Mouse (Mus musculus) adrenal gland, postnatal 25 days (tissue): ENCODE data around the gene Plekhj1. TPM values are rescaled to one million over a fixed set of nuclear protein-coding genes. Genes with fewer than 3 reads are reported as not detected.
A peak's percentile ranks its signal among the peaks of the same experiment; 100 is the strongest.

Source experiments
- DNase-seq: peaks from one replicate; pipeline ENCODE4 v3.0.0; 2021; ENCODE audit warnings: mixed read lengths
- total RNA-seq: library from RNA; stranded (reverse); gene quantifications from 2 replicates; pipeline ENCODE4 v1.2.3, GENCODE M21; 2021

The Plekhj1 gene
- total RNA-seq, 1 experiment from 2014 or later: 114 TPM

DNA sequence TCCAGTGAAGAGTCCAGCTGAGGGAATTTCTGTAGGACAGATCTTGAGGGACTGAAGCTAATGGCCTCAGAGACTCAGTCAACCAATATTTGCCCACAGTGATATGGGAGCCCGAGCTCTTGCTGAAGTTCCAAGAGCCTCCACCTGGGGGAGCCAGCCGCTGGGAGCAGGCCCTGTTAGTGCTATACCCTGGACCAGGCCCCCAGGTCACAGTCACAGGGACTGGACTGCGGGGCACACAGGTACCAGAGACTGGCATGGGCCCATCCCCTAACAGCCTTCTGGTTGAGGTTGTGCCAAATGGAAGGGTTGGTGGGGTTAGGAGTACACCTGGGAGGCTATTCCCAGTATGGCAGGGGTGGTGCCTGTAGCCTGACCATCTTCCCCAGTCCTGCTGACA, 7.5 kb upstream of the Plekhj1 start:
- DNase-seq: peak; percentile 85

DNA sequence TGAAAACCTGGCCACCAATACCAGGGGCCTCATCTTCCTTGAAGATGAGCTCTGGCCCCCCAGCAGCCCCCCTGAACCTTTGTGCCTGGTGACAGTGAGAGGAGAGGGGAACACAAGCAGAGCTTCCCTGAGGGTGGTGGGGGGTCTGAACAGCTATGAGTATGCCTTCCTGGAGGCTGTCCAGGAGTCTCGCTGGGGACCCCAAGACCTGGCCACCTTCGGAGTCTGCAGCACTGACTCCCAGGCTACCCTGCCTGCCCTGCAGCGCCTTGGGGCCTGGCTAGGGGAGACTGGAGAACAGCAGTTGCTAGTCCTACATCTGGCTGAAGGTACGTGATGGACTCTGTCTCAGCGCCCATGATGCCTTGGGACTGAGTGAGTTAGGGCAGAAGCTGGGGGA, 6.9 kb upstream of the Plekhj1 start:
- DNase-seq: no peak

DNA sequence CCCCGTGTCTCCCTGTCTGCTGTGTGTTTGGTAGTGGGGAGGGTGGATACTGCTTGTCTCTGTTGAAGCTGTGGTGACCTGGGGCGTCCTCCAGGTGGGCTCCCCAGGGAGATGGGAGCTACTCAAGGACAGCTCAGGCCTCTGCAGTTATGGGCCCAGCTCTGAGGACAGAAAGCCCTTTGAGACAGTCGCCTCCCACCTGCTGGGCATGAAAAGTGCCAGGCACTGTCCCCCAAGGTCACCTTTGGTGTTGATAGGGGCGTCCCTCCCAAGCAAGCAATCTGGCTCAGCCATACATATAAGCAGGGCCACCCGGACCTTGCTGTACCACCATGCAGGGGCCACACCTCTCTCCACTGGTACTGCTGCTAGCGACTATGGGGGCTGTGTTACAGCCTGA, 6.5 kb upstream of the Plekhj1 start, which contains the start of gene Amh:
TSS of gene Amh (plus strand) at position 328 of the 400 bp plus-strand sequence.
- no peak for DNase-seq

DNA sequence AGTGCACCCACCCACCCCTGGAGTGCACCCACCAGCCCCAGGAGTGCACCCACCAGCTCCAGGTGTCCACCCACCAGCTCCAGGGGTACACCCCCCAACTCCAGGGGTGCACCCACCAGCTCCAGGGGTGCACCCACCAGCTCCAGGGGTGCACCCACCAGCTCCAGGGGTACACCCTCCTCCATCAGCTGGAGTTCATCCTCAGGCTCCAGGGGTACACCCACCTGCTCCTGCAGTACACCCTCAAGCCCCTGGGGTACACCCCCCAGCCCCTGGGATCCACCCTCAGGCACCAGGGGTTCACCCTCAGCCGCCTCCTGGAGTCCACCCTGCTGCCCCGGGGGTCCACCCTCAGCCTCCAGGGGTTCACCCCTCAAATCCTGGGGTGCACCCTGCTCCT, 5.9 kb upstream of the Plekhj1 start:
- DNase-seq: no peak

DNA sequence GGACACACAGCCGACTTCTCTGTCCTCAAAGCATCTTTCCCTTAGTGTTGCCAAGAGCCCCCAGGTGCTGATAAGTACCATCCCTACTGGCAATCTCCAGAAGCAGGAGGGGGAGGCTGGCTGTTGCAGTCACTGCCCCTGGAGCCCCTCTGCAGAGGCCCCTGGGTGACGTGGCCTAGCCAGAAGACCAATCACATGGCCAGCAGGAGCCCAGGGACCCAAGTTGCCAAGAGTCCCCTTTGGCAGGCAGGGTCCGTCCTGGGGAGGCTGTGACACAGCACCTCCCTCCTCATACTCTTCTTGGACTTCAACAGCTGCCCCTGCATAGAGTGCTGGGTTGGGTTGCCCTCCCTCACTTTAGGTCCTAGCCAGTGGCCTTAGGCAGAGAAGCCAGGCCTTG, 4.6 kb upstream of the Plekhj1 start:
- DNase-seq: no peak

DNA sequence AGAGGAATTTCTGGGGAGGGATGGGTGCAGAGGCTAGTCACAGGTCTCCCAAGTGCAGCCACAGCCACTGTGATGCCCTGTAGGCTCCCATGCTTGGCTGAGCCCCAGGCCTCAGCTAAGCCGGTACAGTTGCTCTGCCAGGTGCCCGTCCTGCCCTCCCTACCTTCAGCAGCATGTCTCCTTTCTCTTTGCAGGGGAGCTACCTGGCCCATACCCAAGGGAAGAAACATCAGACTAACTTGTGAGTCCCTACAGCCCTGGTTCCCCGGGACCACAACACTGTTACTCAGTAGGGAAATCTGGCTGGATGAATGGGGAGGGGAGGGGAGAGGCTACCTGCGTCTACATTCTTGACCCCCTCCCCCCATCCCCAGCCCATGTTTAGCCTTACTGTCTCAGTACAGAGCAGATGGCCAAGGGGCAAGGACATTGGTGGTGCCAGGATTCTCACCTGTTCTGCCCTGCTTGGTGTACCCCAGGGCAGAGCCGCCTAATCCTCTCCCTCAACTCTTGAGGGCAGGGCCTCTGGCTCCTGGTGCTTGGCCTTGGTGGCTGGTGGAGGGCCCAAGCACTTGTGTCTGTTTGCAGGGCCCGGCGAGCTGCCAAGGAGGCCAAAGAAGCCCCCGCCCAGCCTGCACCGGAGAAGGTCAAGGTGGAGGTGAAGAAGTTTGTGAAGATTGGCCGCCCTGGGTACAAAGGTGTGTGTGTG, 3.9 kb upstream of the Plekhj1 start:
- DNase-seq: no peak

DNA sequence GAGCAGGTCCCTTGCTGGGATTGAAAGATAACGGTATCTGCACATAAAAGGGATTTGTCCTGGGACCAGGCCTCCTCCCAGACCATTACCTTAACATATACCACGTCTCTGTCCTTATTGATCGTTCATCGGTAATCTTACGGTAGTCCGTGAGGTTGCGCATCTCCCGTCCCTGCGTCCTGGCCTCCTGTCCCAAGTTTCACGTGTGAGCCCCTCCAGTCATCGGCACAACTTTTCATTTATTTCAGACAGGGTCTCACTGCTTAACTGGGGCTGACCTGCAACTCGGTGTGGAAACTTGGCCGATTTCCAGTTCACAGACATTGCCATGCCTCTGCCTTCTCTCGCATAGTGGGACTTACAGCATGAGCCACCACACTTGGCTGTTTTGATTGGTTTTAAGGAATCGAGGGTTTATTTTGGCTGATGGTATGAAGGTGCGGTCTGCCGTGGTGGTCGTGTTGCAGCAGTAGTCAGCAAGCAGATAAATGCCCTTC, 692 bp upstream of the Plekhj1 start:
- no peak for DNase-seq

DNA sequence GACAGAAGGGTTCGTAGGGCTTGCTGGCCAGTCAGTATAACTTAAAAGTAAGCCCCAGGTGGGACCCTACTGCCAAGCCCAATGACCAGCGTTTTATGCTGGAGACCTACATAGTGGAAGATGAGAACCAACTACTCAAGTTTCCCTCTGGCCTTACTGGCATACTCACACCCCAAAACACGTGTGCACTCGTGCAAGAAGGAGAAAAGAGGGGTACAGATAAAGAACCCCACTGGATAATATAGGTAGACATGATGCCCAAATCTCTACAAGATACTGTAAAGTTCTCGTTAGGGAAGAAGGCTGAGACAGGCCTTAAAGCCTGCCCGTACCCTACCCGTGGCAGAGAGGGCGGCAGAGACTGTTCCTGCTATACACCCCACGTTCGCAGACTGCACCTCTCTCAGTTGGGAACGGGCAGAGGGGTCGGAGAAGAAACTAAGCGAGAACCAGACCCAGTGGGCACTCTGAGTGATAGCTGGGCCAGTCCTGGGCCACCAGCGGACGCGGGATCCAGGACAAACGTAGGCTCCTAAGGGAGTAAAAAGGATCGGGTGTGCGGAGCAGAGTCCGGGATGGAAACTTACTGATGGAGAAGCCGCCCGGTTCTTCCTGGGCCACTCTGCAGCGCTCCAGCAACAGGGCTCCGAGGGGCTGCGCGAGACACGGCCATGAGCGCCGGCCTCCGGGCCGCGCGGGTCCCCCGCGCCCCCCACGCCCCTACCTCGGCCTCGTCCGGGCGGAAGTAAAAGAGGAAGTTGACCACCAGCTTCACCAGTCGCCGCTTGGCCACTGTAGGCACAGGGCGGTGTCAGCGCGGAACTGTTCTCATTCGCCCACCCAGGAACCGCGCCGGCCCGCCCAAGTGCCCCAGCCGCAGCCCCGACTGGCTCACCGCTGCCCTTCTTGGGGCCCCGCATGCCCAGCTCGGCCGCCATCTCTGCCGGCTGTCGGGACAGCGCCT, 958 bp downstream of the Plekhj1 start:
- no peak for DNase-seq

DNA sequence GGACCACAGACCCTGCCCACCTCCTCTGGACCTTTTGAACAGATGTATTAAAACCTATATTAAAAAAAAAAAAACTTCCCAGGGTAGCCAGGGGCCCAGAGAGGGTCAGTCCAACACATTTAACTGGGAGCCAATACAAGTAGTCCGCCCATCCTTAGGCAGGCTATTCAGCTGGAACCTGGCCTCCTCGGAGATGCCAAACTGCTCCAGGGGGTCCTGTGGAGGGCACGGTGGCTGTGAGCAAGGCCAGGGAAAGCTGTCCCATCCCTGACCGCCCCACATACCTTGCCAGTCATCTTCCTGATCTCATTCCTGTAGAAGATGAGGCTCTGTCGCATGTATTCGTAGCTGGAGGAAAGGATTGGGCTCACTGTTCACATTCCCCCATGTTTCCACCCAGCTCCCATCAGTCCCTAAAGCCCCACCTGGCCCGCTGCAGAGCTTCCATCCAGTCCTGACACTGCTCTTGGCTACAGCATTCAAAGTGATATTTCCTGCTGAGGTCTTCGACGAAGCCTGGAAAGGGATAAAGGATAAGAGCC, 2.0 kb downstream of the Plekhj1 start:
- no peak for DNase-seq

DNA sequence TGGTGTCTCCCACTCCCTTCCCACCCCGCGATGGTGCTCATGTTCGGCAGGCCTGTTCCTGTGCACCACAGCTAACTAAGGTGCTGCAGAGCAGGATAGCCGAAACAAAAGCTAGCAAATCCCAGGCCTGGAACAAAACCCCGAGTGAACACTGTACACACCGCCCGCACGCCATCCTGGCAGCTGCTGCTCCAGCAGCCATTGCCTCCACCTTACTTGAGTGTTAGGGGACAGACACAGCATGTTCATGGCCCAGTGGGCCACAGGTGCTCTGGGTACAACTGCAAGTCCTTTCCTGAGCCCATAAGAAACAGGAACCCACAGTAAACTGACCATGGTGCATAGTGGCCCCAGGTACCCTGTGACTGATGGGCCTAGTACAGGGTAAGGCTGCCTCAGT, 3.7 kb downstream of the Plekhj1 start:
- no peak for DNase-seq

DNA sequence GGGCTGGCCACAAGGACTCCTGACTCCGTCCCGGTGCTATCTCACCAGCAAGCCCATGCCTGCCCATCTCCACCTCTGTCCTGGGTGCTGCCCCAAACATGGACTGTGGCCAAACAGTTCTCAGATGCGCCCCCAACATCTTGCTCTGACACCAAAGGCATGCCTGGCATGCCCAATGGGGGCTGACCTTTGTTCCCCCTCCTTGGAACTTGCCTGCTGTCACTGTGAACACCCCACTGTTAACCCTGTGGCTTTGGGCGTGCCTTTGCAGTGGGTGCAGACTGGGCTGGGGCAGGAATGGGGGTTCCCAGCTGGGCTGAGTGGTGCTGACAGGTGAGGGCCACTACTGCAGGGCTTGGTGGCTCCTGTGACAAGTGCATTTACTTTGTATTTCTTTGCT, 4.6 kb downstream of the Plekhj1 start:
- no peak for DNase-seq

DNA sequence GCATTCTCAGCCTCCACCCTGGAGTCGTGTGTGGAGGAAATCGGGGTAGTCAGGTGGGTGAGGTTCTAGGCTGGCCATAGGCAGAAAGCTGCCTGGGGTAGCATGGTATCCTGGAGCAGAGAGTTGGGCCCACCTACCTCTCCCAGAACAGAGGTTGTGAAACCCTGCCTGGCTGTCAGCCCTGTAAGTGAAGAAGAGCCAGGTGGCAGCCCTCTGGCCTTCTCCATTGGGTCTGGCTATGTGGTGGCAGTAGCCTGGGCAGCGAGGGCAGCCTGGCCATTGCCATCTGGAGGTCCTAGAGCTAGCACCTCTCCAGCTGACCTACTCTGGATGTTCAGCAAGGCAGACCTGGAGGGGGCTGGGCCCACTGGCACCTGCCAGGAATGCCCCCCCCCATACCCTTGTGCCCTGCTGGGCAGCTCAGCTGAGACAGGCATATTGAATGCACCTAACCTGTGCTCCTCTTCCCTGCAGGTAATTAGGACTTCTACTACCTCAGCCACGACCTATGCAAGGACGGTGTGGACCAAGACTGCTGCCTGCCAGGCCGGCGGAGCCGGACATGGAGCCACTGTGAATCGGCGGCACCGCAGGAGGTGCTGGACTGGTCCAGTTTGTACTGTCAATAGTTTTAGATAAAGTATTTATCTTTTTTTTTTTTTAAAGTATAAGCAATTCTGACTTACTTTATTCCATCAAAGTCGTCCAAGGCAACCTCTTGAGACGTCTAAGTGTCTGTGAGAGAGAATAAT, 5.2 kb downstream of the Plekhj1 start:
- DNase-seq: no peak

DNA sequence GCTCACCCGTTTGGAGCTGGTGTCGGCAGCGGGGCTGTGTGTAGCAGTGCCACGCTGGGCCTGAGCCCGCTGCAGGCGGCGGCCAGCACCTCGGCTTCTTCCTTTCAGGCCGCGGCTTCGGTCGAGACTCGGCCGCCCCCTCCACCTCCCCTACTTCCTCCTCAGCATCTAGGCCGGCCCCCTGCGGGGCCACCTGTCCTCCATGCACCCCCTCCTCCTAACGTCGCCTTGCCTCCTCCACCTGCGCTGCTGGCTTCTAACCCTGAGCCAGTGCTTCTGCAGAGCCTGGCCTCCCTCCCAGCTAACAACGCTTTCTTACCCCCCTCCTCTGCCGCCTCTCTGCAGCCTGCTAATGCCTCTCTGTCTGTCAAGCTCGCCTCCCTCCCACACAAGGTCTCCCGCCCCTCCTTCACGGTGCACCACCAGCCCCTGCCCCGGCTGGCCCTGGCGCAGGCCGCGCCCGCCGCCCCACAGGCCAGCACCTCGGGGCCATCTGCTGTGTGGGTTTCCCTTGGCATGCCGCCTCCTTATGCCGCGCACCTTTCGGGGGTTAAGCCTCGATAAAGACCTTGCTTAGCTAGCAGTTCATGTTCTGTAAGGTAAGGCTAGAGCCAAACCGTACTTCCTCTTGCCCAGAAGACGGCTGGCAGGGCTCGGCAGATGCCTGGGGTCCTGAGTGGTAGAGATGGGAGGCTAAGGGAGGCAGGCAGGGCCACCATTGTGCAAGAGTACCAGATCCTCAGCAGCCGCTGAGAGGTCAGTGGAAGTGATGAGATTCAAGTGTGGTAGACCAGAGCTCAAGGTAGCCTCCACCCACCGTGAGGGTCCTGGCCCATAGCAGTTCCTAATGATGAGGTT, 6.0 kb downstream of the Plekhj1 start:
- no peak for DNase-seq

DNA sequence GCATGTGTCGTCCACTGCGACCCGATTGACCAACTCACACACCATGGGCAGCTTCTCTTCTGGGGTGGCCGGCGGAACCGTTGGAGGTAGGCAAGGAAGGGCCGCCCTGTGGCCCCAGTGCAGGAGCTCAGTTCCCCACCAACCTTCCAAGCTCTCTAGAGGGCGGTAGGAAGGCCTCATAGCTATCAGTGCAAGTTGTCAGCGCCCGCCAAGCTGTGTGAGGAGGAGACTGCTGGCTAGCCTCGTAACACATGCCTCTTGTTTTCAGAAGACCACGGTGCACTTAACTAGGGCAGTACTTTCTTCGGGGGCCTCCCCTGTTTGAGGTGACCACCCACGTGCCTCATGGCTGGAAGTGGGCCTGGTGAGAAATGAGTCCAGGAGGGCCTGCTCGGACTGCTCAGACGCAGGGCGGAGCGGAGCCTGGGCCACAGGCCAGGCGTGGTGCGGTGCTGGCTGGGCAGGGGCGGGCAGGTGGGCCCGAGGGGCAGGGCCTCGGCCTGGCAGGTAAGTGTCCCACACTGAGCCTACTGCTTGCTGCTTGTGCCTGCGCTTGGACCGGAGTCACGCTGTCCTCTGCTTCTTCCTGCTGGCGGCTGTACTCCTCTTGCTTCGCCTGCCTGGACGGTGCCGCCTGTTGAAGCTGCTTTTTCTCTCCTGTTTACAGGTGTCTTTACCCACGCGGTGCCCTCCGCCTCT, 6.8 kb downstream of the Plekhj1 start:
- no peak for DNase-seq

DNA sequence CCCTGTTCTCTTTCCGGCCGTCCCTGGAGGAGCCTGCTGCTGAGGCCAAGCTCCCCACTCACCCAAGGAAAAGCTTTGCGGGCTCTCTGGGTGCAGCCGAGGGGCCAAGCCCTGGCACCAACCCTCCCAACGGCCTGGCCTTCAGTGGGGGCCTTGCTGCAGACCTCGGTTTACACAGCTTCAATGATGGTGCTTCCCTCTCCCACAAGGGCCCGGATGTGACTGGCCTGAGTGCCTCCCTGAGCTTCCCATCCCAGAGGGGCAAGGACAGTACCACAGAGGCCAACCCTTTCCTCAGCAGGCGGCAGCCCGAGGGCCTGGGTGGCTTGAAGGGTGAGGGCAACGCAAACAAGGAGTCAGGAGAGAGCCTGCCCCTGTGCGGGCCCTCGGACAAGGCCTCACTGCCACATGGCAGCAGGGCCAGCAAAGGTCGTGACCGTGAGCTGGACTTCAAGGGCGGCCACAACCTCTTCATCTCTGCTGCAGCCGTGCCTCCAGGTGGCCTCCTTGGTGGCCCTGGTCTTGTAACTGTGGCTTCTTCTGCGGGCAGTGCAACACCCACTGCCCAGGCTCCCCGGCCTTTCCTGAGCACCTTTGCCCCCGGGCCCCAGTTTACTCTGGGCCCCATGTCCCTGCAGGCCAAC, 7.5 kb downstream of the Plekhj1 start:
- DNase-seq: no peak

DNA sequence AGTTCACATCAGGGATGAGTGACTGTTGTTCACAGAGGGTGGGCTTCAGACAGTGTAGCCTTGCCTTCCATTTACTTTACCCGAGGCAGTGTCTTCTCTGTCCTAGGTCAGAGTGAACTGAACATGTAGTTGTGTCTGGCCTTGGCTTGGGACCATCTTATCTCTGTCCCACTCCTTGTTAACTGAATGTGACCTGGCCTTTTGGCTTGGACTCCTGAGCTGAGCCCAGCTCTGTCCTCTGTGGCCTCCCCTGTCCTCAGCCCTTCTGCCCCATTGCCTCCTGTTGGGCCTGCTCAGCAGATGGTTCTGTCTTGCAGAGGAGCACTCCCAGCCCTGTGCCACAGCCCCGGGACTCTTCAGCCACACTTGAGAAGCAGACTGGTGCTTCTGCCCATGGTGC, 10.9 kb downstream of the Plekhj1 start:
- no peak for DNase-seq

DNA sequence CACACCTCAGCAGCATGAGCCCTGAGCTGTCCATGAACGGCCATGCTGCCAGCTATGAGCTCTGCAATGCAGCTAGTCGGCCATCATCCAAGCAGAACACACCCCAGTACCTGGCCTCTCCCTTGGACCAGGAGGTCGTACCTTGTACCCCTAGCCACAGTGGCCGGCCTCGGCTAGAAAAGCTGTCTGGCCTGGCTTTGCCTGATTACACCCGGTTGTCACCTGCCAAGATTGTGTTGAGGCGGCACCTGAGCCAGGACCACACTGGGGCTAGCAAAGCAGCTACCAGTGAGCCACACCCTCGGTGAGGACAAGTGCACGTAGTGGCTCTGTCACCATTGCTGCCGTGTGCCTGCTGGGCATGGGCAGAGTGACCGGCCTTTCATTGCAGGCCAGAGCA, 12.5 kb downstream of the Plekhj1 start:
- DNase-seq: no peak

DNA sequence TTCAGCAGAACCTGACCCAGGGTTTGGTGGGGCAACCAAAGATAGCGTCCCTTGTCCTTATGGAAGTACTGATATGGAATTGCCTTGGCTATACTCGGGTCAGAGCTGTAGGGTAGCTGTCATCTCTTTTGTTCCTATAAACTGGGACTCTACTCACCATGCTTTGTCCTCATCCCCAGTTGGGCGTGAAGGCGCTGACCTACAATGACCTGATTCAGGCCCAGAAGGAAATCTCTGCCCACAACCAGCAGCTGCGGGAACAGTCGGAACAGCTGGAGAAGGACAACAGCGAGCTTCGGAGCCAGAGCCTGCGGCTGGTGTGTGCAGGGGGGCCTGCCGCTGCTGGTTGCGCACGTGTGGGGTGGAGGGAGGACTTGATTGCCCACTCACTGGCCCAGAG, 13.6 kb downstream of the Plekhj1 start:
- no peak for DNase-seq

DNA sequence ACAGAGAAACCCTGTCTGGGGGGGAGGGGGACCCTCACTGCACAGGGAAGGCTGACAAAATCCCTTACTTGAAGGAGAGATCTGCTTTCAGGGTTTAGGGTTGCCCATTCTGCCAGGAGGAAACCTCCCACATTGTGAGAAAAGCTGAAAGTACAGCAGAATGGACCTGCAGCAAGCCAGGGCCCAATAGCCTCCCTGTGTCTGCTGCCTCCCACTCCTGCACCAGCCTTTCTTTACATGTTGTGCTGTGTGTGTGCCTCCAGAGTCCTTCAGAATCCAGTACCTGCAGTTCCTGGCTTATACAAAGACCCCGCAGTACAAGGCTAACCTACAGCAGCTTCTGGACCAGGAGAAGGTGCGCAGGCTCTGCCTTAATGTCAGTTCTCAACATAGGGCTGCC, 14.1 kb downstream of the Plekhj1 start:
- no peak for DNase-seq

DNA sequence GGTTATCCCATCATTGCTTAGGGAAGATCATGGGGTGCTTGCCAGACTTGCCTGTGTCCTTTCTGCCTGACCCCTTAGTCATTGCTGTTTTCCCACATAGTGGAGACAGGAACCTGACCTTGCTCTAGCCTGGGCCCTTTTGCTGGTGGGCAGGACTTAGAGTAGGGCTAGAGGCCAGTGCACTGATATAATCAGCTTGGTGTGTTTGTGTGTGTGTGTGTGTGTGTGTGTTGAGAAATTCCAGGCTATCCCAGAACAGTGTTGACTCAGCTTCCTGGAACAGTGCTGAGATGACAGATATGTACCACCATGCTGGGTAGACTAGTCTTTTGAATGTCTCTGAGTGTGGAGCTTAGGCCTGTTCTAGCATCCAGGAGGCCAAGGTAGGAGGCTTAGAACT, 18.9 kb downstream of the Plekhj1 start:
- peak; percentile 49 for DNase-seq
